Mouse (Mus musculus): ENCODE data around the gene Zswim3. TPM values are rescaled to one million over a fixed set of nuclear protein-coding genes. Genes with fewer than 3 reads are reported as not detected.
"Not testable (repeated sequence)": the region's sequence is repeated elsewhere in the genome, so short reads cannot be mapped to it uniquely, and the experiment has no call there.

Zswim3 gene
- total RNA-seq, 1 experiment: 7.0 TPM

DNA sequence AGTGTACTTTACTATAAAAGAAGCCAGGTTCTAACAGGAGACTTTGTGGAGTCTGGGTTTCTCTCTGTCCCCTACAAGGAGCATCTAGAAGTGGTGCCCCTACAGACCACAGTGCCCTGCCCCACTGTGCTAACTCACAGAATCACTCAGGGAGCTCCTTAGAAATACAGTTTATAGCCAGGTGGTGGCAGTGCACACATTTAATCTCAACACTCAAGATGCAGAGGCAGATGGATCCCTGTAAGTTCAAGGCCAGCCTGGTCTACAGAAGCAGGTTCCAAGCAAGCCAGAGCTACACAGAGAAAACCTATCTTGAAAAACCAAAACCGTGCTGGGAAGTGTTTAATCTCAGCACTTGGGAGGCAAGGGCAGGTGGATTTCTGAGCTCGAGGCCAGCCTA, 11.1 kb upstream of the Zswim3 start:
- H3K4me1 ChIP-seq (ENCODE audit: control insufficient read depth in 2 of 2, insufficient read depth in 2 of 2, low read length in 2 of 2, poor library complexity in 1 of 2): peaks cover 7 to 20% of the 10 kb centered on the region in 2 experiments
- no peaks in the 10 kb centered on the region for H3K9me3 ChIP-seq (ENCODE audit: control insufficient read depth, insufficient read depth, low read depth, low read length)
- no peak overlapping the region for H3K9ac ChIP-seq (ENCODE audit: insufficient read depth, low read depth, low read length, poor library complexity, severe bottlenecking)
- no peak overlapping the region for H3K27ac ChIP-seq (ENCODE audit: insufficient read depth, low read depth, low read length, poor library complexity, severe bottlenecking)
- TF ChIP-seq ZC3H11A (IDR thresholded peaks at IDR 0.05; ENCODE audit: borderline replicate concordance, low read depth, low read length) (no peak), MAFK (IDR thresholded peaks at IDR 0.05; ENCODE audit: insufficient read depth, low read depth, low read length) (no peak), ZNF384 (IDR thresholded peaks at IDR 0.05; ENCODE audit: low read depth, low read length) (no peak), CHD2 (IDR thresholded peaks at IDR 0.05; ENCODE audit: low read depth, low read length) (no peak), HCFC1 (IDR thresholded peaks at IDR 0.05; ENCODE audit: borderline replicate concordance, insufficient read depth, low read length) (no peak)
- no peak overlapping the region for H3K4me3 ChIP-seq (ENCODE audit: insufficient read depth in 1 of 2, low read depth in 1 of 2, low read length in 2 of 2, poor library complexity in 1 of 2, severe bottlenecking in 1 of 2)
- in situ Hi-C loops (cut with MboI; ENCODE audit: low sequenced_read_pairs in 2 of 2, unreplicated experiment in 2 of 2): no loop called here
- peaks cover 34% of the 10 kb centered on the region for H3K36me3 ChIP-seq (ENCODE audit: control insufficient read depth, insufficient read depth, low read length, poor library complexity, severe bottlenecking)
- no peak for DNase-seq (ENCODE audit: low read depth, low spot score)

DNA sequence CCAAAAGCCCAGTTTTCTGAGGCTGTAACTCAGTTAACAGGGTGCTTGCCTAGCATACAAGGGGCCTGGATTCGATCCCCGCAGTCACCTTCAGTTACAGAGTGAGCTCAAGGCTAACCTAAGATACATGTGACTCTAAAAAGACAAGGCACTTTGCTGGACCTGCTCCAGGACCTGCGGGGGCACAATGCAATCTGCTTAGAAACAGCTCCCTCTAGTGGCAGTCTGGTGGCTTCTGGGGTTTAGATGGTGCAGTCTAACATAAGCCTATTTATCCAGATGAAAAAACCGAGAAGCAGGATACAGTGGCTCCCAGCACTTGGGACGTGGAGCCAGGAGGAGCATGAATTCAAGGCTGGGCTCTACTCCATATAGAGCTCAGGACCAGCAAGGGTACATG, 10.6 kb upstream of the Zswim3 start:
- Histone ChIP-seq H3K4me3 (ENCODE audit: insufficient read depth in 1 of 2, low read depth in 1 of 2, low read length in 2 of 2, poor library complexity in 1 of 2, severe bottlenecking in 1 of 2) (no peak overlapping the region), H3K9me3 (ENCODE audit: control insufficient read depth, insufficient read depth, low read depth, low read length) (no peaks in the 10 kb centered on the region), H3K27ac (ENCODE audit: insufficient read depth, low read depth, low read length, poor library complexity, severe bottlenecking) (no peak overlapping the region), H3K9ac (ENCODE audit: insufficient read depth, low read depth, low read length, poor library complexity, severe bottlenecking) (no peak overlapping the region), H3K4me1 (ENCODE audit: control insufficient read depth in 2 of 2, insufficient read depth in 2 of 2, low read length in 2 of 2, poor library complexity in 1 of 2) (peaks cover 3 to 16% of the 10 kb centered on the region in 2 experiments; a peak in 2 of 4 replicates), H3K36me3 (ENCODE audit: control insufficient read depth, insufficient read depth, low read length, poor library complexity, severe bottlenecking) (peaks cover 34% of the 10 kb centered on the region)
- TF ChIP-seq ZNF384 (IDR thresholded peaks at IDR 0.05; ENCODE audit: low read depth, low read length): peak; percentile 62
- TF ChIP-seq ZC3H11A (IDR thresholded peaks at IDR 0.05; ENCODE audit: borderline replicate concordance, low read depth, low read length): no peak
- DNase-seq (ENCODE audit: low read depth, low spot score): peak; percentile 81
- in situ Hi-C loops (cut with MboI; ENCODE audit: low sequenced_read_pairs in 2 of 2, unreplicated experiment in 2 of 2): no loop called here

DNA sequence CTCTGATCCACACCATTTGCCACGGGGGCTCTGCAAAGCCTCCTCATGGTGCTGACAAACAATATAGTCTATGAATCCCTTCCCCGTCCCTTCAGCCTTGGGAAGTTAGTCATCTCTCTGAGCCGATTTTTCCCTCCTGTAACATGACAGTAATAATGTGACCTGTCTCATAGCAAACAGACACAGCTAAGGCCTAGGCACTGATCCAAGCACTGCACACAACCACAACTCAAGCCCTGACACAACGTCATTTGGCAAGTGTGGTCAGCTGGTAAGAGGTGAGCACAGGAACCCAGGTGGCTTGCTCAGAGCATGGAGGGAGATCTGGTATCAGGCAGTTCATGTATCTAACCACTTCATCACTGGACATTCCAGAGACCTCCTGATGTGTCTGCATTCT, 9.0 kb upstream of the Zswim3 start:
- no peaks in the 10 kb centered on the region for H3K9me3 ChIP-seq (ENCODE audit: control insufficient read depth, insufficient read depth, low read depth, low read length)
- peaks cover 3 to 12% of the 10 kb centered on the region in 2 experiments; a peak in 2 of 4 replicates for H3K4me1 ChIP-seq (ENCODE audit: control insufficient read depth in 2 of 2, insufficient read depth in 2 of 2, low read length in 2 of 2, poor library complexity in 1 of 2)
- peaks cover 40% of the 10 kb centered on the region for H3K36me3 ChIP-seq (ENCODE audit: control insufficient read depth, insufficient read depth, low read length, poor library complexity, severe bottlenecking)
- no peak for DNase-seq (ENCODE audit: low read depth, low spot score)
- in situ Hi-C loops (cut with MboI; ENCODE audit: low sequenced_read_pairs in 2 of 2, unreplicated experiment in 2 of 2): no loop called here
- TF ChIP-seq ZNF384 (IDR thresholded peaks at IDR 0.05; ENCODE audit: low read depth, low read length): no peak
- H3K9ac ChIP-seq (ENCODE audit: insufficient read depth, low read depth, low read length, poor library complexity, severe bottlenecking): no peak overlapping the region
- no peak overlapping the region for H3K4me3 ChIP-seq (ENCODE audit: insufficient read depth in 1 of 2, low read depth in 1 of 2, low read length in 2 of 2, poor library complexity in 1 of 2, severe bottlenecking in 1 of 2)
- no peak overlapping the region for H3K27ac ChIP-seq (ENCODE audit: insufficient read depth, low read depth, low read length, poor library complexity, severe bottlenecking)

DNA sequence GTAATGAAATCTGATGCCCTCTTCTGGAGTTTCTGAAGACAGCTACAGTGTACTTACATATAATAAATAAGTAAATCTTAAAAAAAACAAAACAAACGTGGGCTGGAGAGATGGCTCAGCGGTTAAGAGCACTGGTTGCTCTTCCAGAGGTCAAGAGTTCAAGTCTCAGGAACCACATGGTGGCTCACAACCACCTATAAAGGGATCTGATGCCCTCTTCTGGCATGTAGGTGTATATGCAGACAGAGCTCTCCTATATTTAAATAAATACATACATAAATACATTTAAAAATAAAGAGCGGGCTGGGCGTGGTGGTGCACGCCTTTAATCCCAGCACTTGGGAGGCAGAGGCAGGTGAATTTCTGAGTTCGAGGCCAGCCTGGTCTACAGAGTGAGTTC, 6.3 kb upstream of the Zswim3 start:
- in situ Hi-C loops (cut with MboI; ENCODE audit: low sequenced_read_pairs in 2 of 2, unreplicated experiment in 2 of 2); H3K4me3 ChIP-seq (ENCODE audit: insufficient read depth in 1 of 2, low read depth in 1 of 2, low read length in 2 of 2, poor library complexity in 1 of 2, severe bottlenecking in 1 of 2); DNase-seq (ENCODE audit: low read depth, low spot score); H3K9me3 ChIP-seq (ENCODE audit: control insufficient read depth, insufficient read depth, low read depth, low read length); H3K27ac ChIP-seq (ENCODE audit: insufficient read depth, low read depth, low read length, poor library complexity, severe bottlenecking); H3K9ac ChIP-seq (ENCODE audit: insufficient read depth, low read depth, low read length, poor library complexity, severe bottlenecking): not testable (repeated sequence)
- Histone ChIP-seq H3K36me3 (ENCODE audit: control insufficient read depth, insufficient read depth, low read length, poor library complexity, severe bottlenecking) (peaks cover 32% of the 10 kb centered on the region), H3K4me1 (ENCODE audit: control insufficient read depth in 2 of 2, insufficient read depth in 2 of 2, low read length in 2 of 2, poor library complexity in 1 of 2) (peaks cover under 1 to 10% of the 10 kb centered on the region in 2 experiments; a peak in 1 of 4 replicates)

DNA sequence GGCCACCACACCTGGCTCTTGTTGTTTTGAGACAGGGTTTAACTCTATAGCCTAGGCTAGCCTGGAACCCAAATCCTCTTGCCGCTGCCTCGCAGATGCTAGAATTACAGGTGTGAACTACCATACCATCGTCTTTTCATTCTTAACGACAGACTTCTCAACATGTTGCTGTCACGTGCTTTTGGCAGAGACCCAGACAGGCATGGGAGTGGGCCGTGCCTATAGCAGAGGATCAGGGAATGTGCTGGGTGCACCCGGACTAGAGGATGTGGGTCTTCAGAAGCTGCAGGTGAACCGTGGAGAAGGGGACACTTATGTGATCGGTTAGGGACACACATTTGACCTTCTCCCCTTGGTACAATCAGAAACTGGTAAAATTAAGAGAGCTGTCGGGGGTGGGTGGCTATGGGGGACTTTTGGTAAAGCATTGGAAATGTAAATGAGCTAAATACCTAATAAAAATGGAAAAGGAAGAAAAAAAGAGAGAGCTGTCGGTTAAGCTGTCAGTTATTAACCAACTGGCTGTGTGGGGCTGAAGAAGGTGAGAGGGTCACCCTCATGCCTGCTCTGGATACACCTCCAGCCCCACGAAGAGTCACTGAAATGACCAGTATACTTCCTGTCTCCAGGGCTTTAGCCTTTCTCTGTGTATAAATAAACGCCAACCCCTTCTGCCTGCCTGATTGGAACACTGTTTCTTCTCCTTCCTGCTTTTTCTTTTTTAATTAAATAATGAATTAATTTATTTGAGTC, 4.5 kb upstream of the Zswim3 start:
- in situ Hi-C loops (cut with MboI; ENCODE audit: low sequenced_read_pairs in 2 of 2, unreplicated experiment in 2 of 2): no loop called here
- Histone ChIP-seq H3K27ac (ENCODE audit: insufficient read depth, low read depth, low read length, poor library complexity, severe bottlenecking) (no peak overlapping the region), H3K9ac (ENCODE audit: insufficient read depth, low read depth, low read length, poor library complexity, severe bottlenecking) (no peak overlapping the region), H3K4me3 (ENCODE audit: insufficient read depth in 1 of 2, low read depth in 1 of 2, low read length in 2 of 2, poor library complexity in 1 of 2, severe bottlenecking in 1 of 2) (no peak overlapping the region), H3K36me3 (ENCODE audit: control insufficient read depth, insufficient read depth, low read length, poor library complexity, severe bottlenecking) (peaks cover 26% of the 10 kb centered on the region), H3K4me1 (ENCODE audit: control insufficient read depth in 2 of 2, insufficient read depth in 2 of 2, low read length in 2 of 2, poor library complexity in 1 of 2) (peaks cover 0 to 7% of the 10 kb centered on the region in 2 experiments; a peak in 1 of 4 replicates), H3K9me3 (ENCODE audit: control insufficient read depth, insufficient read depth, low read depth, low read length) (no peaks in the 10 kb centered on the region)
- no peak for DNase-seq (ENCODE audit: low read depth, low spot score)
- TF ChIP-seq HCFC1 (IDR thresholded peaks at IDR 0.05; ENCODE audit: borderline replicate concordance, insufficient read depth, low read length) (no peak), CHD2 (IDR thresholded peaks at IDR 0.05; ENCODE audit: low read depth, low read length) (no peak), ZNF384 (IDR thresholded peaks at IDR 0.05; ENCODE audit: low read depth, low read length) (no peak)
